Mouse (Mus musculus): ENCODE results near the gene Sparc. TPM values are rescaled to one million over a fixed set of nuclear protein-coding genes. Genes with fewer than 3 reads are reported as not detected.

The Sparc gene
- polyA plus RNA-seq, 1 experiment = 4,760 TPM

DNA sequence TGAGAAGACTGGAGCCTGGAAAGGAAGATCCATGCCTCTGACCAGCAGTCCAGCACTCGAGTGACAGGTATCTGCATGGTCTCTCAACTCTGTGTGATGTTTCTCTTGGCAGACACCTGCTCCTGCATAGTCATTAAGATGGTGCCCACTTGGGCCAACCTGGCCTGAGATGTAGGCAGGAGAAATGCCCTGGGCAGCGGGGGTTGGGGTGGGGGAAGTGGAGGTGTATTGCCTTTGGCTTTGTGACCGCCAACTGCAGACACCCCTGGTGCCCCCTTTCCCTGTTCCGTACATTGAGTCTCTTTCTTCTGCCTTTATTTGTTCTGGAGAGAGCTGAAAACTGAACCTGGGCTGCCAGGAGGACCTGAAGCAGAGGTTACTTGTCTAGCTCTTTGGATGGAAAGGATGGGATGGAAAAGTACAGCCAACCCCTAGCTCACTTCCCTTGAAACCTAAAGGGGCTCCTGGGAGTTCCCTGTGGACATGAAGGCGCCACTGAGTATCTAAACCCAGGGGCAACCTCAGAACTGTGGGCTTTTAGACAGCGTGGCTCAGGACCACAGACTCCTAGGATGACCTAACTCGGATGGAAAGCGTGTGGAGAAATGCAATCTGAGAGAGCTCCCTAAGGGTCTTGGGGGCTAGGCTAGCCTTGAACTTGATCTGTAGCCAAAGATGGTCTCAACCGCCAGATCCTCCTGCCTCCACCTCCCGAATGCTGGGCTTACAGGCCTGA lies 10.1 kb downstream of the Sparc start:
- no peak overlapping the region for H3K4me3 ChIP-seq (ENCODE audit: insufficient read depth, low read length)
- peaks cover 17% of the 10 kb centered on the region for H3K4me1 ChIP-seq (ENCODE audit: control insufficient read depth, insufficient read depth, low read length)
- H3K27ac ChIP-seq (ENCODE audit: insufficient read depth, low read length) = peak overlapping the region; percentile 95
- TF ChIP-seq POLR2A (IDR thresholded peaks at IDR 0.05; ENCODE audit: low read depth, low read length) = no peak
- no peak for TF ChIP-seq CTCF (IDR thresholded peaks at IDR 0.05; ENCODE audit: borderline replicate concordance, insufficient read depth, low read length)

DNA sequence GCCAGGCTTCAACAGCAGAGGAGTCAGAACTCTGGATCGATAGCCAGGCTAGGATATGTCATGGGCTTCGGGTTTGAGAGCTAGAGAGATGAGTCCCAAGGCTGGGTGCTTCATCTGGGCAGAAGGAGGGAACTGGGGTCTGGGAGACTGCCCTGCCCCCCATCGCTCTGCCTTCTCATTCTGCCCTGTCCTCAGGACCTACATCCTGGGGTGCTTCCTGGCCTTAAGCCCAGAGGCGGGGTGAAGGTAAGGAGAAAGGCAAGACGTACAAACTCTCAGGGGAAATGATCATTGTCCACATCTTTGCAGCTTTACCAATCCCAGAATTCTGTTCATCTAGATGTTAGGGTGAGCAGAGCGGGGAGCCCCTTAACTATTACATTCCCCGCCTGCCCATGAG lies 10.9 kb downstream of the Sparc start:
- H3K27ac ChIP-seq (ENCODE audit: insufficient read depth, low read length) = peak overlapping the region; percentile 70
- peaks cover 17% of the 10 kb centered on the region for H3K4me1 ChIP-seq (ENCODE audit: control insufficient read depth, insufficient read depth, low read length)
- H3K4me3 ChIP-seq (ENCODE audit: insufficient read depth, low read length) = no peak overlapping the region
- TF ChIP-seq POLR2A (IDR thresholded peaks at IDR 0.05; ENCODE audit: low read depth, low read length) (no peak), CTCF (IDR thresholded peaks at IDR 0.05; ENCODE audit: borderline replicate concordance, insufficient read depth, low read length) (no peak)

GRCm38 (mm10) chr11:55410502-55410901 lies 12.5 kb downstream of the Sparc start:
- H3K27ac ChIP-seq (ENCODE audit: insufficient read depth, low read length) = peak overlapping the region; percentile 70

GRCm38 (mm10) chr11:55410005-55410404 lies 13.0 kb downstream of the Sparc start:
- peaks cover 23% of the 10 kb centered on the region for H3K4me1 ChIP-seq (ENCODE audit: control insufficient read depth, insufficient read depth, low read length)
- no peak overlapping the region for H3K4me3 ChIP-seq (ENCODE audit: insufficient read depth, low read length)
- H3K27ac ChIP-seq (ENCODE audit: insufficient read depth, low read length) = peak overlapping the region; percentile 70
- TF ChIP-seq CTCF (IDR thresholded peaks at IDR 0.05; ENCODE audit: borderline replicate concordance, insufficient read depth, low read length) (no peak), POLR2A (IDR thresholded peaks at IDR 0.05; ENCODE audit: low read depth, low read length) (no peak)

More at GRCm38 (mm10) chr11:55410502-55410901, 12.5 kb downstream of the Sparc start:
- no peak for TF ChIP-seq CTCF (IDR thresholded peaks at IDR 0.05; ENCODE audit: borderline replicate concordance, insufficient read depth, low read length)
- TF ChIP-seq POLR2A (IDR thresholded peaks at IDR 0.05; ENCODE audit: low read depth, low read length) = no peak
- H3K4me1 ChIP-seq (ENCODE audit: control insufficient read depth, insufficient read depth, low read length) = peaks cover 22% of the 10 kb centered on the region
- no peak overlapping the region for H3K4me3 ChIP-seq (ENCODE audit: insufficient read depth, low read length)

GRCm38 (mm10) chr11:55407133-55407532 lies 15.8 kb downstream of the Sparc start:
- peak overlapping the region; percentile 74; the same call in 1 of the 2 replicates for H3K27ac ChIP-seq (ENCODE audit: insufficient read depth, low read length)
- H3K4me1 ChIP-seq (ENCODE audit: control insufficient read depth, insufficient read depth, low read length) = peaks cover 28% of the 10 kb centered on the region
- TF ChIP-seq POLR2A (IDR thresholded peaks at IDR 0.05; ENCODE audit: low read depth, low read length) = no peak
- TF ChIP-seq CTCF (IDR thresholded peaks at IDR 0.05; ENCODE audit: borderline replicate concordance, insufficient read depth, low read length) = no peak
- H3K4me3 ChIP-seq (ENCODE audit: insufficient read depth, low read length) = no peak overlapping the region

GRCm38 (mm10) chr11:55405601-55406469 lies 17.1 kb downstream of the Sparc start:
- peak overlapping the region; percentile 74 for H3K27ac ChIP-seq (ENCODE audit: insufficient read depth, low read length)
- TF ChIP-seq POLR2A (IDR thresholded peaks at IDR 0.05; ENCODE audit: low read depth, low read length) (no peak), CTCF (IDR thresholded peaks at IDR 0.05; ENCODE audit: borderline replicate concordance, insufficient read depth, low read length) (no peak)

DNA sequence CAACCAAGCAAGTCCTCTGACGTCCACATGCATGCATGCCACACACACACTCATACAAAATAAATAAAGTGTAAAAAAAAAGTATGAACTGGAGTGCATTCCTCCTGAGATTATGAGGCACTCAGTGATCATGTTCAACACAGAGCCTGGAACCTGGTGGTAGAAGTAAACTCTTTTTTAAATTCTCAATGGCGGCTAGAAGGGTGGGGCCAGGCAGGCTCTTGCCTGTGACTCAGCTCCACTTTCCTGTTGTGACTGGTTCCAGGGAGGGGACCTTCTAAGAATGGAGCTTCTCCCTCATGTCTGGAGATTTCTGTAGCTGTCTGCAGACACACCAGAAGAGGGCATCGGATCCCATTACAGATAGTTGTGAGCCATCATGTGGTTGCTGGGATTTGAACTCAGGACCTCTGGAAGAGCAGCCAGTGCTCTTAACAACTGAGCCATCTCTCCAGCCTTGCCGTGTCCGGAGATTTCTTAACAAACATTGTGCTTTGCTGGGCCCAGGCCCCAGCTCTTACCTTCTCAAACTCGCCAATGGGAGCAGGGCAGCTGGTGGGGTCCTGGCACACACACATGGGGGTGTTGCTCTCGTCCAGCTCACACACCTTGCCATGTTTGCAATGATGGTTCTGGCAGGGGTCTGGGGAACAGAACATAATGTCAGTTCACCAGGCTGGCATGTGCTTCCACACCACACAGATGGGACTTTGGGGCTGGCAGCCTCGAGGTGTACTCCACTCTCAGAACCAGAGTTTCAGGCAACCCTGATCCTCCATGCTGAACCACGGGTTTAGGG lies 18.1 kb downstream of the Sparc start:
- H3K4me1 ChIP-seq (ENCODE audit: control insufficient read depth, insufficient read depth, low read length) = peaks cover 15% of the 10 kb centered on the region; the same call in 1 of the 2 replicates
- TF ChIP-seq CTCF (IDR thresholded peaks at IDR 0.05; ENCODE audit: borderline replicate concordance, insufficient read depth, low read length) = no peak
- TF ChIP-seq POLR2A (IDR thresholded peaks at IDR 0.05; ENCODE audit: low read depth, low read length) = no peak
- H3K27ac ChIP-seq (ENCODE audit: insufficient read depth, low read length) = peak overlapping the region; percentile 74
- H3K4me3 ChIP-seq (ENCODE audit: insufficient read depth, low read length) = no peak overlapping the region

More at GRCm38 (mm10) chr11:55405601-55406469, 17.1 kb downstream of the Sparc start:
- Histone ChIP-seq H3K4me1 (ENCODE audit: control insufficient read depth, insufficient read depth, low read length) (peaks cover 20% of the 10 kb centered on the region), H3K4me3 (ENCODE audit: insufficient read depth, low read length) (no peak overlapping the region)

DNA sequence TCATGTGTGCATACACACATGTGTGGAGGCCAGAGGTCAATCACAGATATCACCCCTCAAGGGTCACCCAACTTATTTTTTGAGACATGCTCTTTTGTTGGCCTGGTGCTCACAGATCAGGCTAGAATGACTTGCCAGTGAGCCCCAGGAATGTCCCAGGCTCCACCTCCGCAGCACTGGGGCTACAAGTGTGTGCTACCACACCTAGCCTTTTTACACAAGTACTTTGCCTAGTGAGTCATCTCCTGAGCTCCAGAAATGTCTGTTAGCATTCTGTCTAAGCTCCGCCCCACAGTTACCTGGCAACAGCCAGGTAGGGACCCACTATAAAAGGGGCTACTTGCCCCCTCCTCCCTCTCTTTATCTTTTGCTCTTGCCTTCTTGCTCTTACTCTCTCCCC lies 22.1 kb downstream of the Sparc start:
- TF ChIP-seq POLR2A (IDR thresholded peaks at IDR 0.05; ENCODE audit: low read depth, low read length) (no peak), CTCF (IDR thresholded peaks at IDR 0.05; ENCODE audit: borderline replicate concordance, insufficient read depth, low read length) (no peak)
- Histone ChIP-seq H3K4me3 (ENCODE audit: insufficient read depth, low read length) (no peak overlapping the region), H3K4me1 (ENCODE audit: control insufficient read depth, insufficient read depth, low read length) (peaks cover 9% of the 10 kb centered on the region; the same call in 1 of the 2 replicates), H3K27ac (ENCODE audit: insufficient read depth, low read length) (no peak overlapping the region)

DNA sequence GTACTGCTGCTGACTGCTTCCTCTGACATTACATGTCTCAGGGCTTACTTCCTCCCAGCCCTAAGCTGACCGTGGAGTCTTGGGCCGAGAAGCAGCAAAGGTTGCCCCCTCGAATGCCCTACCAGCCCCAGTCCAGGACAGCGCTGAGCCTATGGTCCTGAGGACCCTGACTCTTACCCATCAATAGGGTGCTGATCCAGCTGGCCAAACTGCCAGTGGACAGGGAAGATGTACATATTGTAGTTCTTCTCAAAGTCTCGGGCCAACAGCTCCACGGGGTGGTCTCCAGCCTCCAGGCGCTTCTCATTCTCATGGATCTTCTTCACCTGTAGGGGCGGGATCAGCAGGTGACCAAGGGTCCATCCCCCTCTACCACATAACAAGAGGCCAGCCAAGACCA lies 24.6 kb downstream of the Sparc start:
- H3K4me1 ChIP-seq (ENCODE audit: control insufficient read depth, insufficient read depth, low read length) = 0 out of 2 replicates have a peak, but pooled peaks cover 6% of the 10 kb centered on the region
- no peak for TF ChIP-seq POLR2A (IDR thresholded peaks at IDR 0.05; ENCODE audit: low read depth, low read length)
- H3K27ac ChIP-seq (ENCODE audit: insufficient read depth, low read length) = no peak overlapping the region
- H3K4me3 ChIP-seq (ENCODE audit: insufficient read depth, low read length) = no peak overlapping the region

Measured in embryonic fibroblast, embryonic 13.5 days (primary cell).